Mouse (Mus musculus) thymus, adult 18-20 months (tissue): ENCODE results near the gene Ass1.
A peak's percentile ranks its signal among the peaks of the same experiment; 100 is the strongest.

Experiments used
- DNase-seq, 2 experiments: peaks; one replicate each; pipeline ENCODE4 v3.0.0; 2022; ENCODE audit warnings: mixed read lengths in 2 of 2

Ass1 gene

GRCm38 (mm10) chr2:31458989-31459936, 10.7 kb upstream of the Ass1 start:
- DNase-seq = no peak

- DNase-seq = peak; percentile 42 to 53
Observed at GRCm38 (mm10) chr2:31460025-31460571, 9.9 kb upstream of the Ass1 start.

- DNase-seq = no peak
Observed at GRCm38 (mm10) chr2:31460920-31461319, 9.1 kb upstream of the Ass1 start.

- DNase-seq = no peak
Observed at GRCm38 (mm10) chr2:31462051-31462450, 8.0 kb upstream of the Ass1 start.

GRCm38 (mm10) chr2:31463253-31463652, 6.8 kb upstream of the Ass1 start:
- DNase-seq = no peak

GRCm38 (mm10) chr2:31463696-31464528, 6.1 kb upstream of the Ass1 start:
- DNase-seq = no peak

GRCm38 (mm10) chr2:31464529-31464910, 5.5 kb upstream of the Ass1 start:
- no peak for DNase-seq

- no peak for DNase-seq
Observed at GRCm38 (mm10) chr2:31467457-31467856, 2.5 kb upstream of the Ass1 start.

GRCm38 (mm10) chr2:31468857-31469256, 1.1 kb upstream of the Ass1 start:
- DNase-seq = no peak

- no peak for DNase-seq
Observed at GRCm38 (mm10) chr2:31469480-31469879, 527 bp upstream of the Ass1 start.

- peak; percentile 36 to 47 for DNase-seq
Observed at GRCm38 (mm10) chr2:31470683-31471385, 827 bp downstream of the Ass1 start.

GRCm38 (mm10) chr2:31471611-31472010, 1.6 kb downstream of the Ass1 start:
- no peak for DNase-seq

GRCm38 (mm10) chr2:31472406-31473065, 2.5 kb downstream of the Ass1 start:
- no peak for DNase-seq

GRCm38 (mm10) chr2:31473941-31474340, 3.9 kb downstream of the Ass1 start:
- no peak for DNase-seq

GRCm38 (mm10) chr2:31474686-31475085, 4.7 kb downstream of the Ass1 start:
- no peak for DNase-seq

GRCm38 (mm10) chr2:31476107-31476820, 6.3 kb downstream of the Ass1 start:
- DNase-seq = no peak

GRCm38 (mm10) chr2:31477234-31478161, 7.5 kb downstream of the Ass1 start:
- DNase-seq = no peak

- DNase-seq = peak; percentile 31 to 46
Observed at GRCm38 (mm10) chr2:31482914-31483575, 13.0 kb downstream of the Ass1 start.

- no peak for DNase-seq
Observed at GRCm38 (mm10) chr2:31484187-31484586, 14.2 kb downstream of the Ass1 start.

- DNase-seq = no peak
Observed at GRCm38 (mm10) chr2:31489166-31489565, 19.2 kb downstream of the Ass1 start.
